Comparison of ENCODE assay signal across 8 mouse cellular contexts in the genomic region with DNA sequence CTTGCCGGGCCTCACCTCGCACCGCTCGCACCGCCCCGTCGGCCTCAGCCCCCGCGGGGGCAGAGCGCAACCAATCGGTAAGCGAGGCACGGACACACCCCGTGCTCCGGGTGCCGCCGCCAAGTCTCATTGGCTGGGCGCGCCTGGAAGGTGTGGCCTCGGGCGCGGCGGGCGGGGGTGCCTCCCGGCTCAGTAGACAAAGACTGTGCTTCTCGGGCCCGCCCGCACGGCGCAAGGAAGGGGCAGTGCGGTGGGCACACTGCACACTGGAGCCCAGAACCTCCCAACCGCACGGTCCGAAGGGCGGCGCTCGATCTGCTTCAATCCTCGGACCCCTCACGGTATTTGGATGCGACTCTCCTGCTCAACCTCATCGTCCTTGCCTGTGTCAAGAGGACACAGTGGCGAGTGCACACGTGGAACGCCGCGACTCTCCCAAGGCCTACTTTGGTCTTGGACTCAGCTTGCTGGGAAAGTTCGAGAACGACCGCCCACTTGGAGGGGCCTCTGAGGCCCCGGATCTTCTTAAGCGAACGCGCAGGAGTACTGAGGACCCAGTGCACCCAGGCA. TPM values are rescaled to one million over a fixed set of nuclear protein-coding genes. Genes with fewer than 3 reads are reported as not detected.
DNase-seq lines count a peak whose midpoint lies in the region; ATAC-seq and TF ChIP-seq lines count a peak whose summit lies in the region.

A gene (minus strand): TSS at position 44 of the 570 bp plus-strand sequence.
A gene (plus strand): TSS at position 207 of the 570 bp plus-strand sequence.

- H3K4me2 ChIP-seq in heart, embryonic 11.5 days: peak within 1 kb of the TSS; percentile 95
- peak within 1 kb of the TSS; percentile 97 for H3K4me2 ChIP-seq in kidney, embryonic 16.5 days (replicated peaks; ENCODE audit: low read depth, low read length)
- peak within 1 kb of the TSS; percentile 96 for H3K4me2 ChIP-seq in myocyte (ENCODE audit: low read depth)

- peaks cover 4% of the 10 kb centered on the region; the same call in 1 of the 2 replicates for H3K27me3 ChIP-seq in heart, embryonic 11.5 days (ENCODE audit: control insufficient read depth, insufficient read depth, low read length)
- no peaks in the 10 kb centered on the region for H3K27me3 ChIP-seq in kidney, embryonic 16.5 days (ENCODE audit: insufficient read depth, low read length)
- H3K27me3 ChIP-seq in liver, adult 2 months (ENCODE audit: control insufficient read depth, insufficient read depth, low read length): no peaks in the 10 kb centered on the region
- H3K27me3 ChIP-seq in myocyte (ENCODE audit: control insufficient read depth, insufficient read depth, insufficient read length): no peaks in the 10 kb centered on the region
- no peaks in the 10 kb centered on the region for H3K27me3 ChIP-seq in splenic B cell, adult 2 months (ENCODE audit: control insufficient read depth, insufficient read depth, low read length, poor library complexity, severe bottlenecking)

- TF ChIP-seq POLR2A in liver, adult 2 months (IDR thresholded peaks at IDR 0.05; ENCODE audit: extremely low read depth, insufficient read depth, low read length): peak; percentile 79
- TF ChIP-seq POLR2A in myocyte (IDR thresholded peaks at IDR 0.05; ENCODE audit: insufficient read length, low read depth): peak; percentile 90

- DNase-seq in B cell, adult 2 months: peak; percentile 92 to 93
- peak; percentile 99 for DNase-seq in brain, adult 2 months (ENCODE audit: low read depth, low spot score)
- peak; percentile 86 for DNase-seq in liver, adult 2 months (ENCODE audit: extremely low read depth, low read depth, low spot score)
- DNase-seq in splenic B cell, adult 2 months (ENCODE audit: low read depth, low spot score): peak; percentile 94

- no peaks in the 10 kb centered on the region for H3K9me3 ChIP-seq in heart, embryonic 11.5 days (replicated peaks; ENCODE audit: control insufficient read depth, low read length)
- H3K9me3 ChIP-seq in kidney, embryonic 16.5 days (ENCODE audit: low read length): no peaks in the 10 kb centered on the region

- peaks cover 3% of the 10 kb centered on the region; the same call in 1 of the 2 replicates for H3K36me3 ChIP-seq in heart, embryonic 11.5 days (ENCODE audit: control insufficient read depth, insufficient read depth, low read length)
- H3K36me3 ChIP-seq in kidney, embryonic 16.5 days (ENCODE audit: insufficient read depth, low read length): peaks cover 2% of the 10 kb centered on the region; the same call in 1 of the 2 replicates
- H3K36me3 ChIP-seq in liver, adult 2 months (ENCODE audit: control insufficient read depth, insufficient read depth, low read length): no peaks in the 10 kb centered on the region
- no peaks in the 10 kb centered on the region for H3K36me3 ChIP-seq in myocyte (ENCODE audit: control insufficient read depth, insufficient read depth)
- no peaks in the 10 kb centered on the region for H3K36me3 ChIP-seq in splenic B cell, adult 2 months (ENCODE audit: control insufficient read depth, insufficient read depth, low read length, poor library complexity, severe bottlenecking)

- peak within 1 kb of the TSS; percentile 39 for H3ac ChIP-seq in myocyte (ENCODE audit: control insufficient read depth, insufficient read length)

- TF ChIP-seq CTCF in liver, adult 2 months (IDR thresholded peaks at IDR 0.05; ENCODE audit: low read depth, low read length): no peak

- peaks cover 18% of the 10 kb centered on the region; the same call in 1 of the 2 replicates for H3K79me2 ChIP-seq in liver, adult 2 months (ENCODE audit: control insufficient read depth, insufficient read depth, low read length)
- H3K79me2 ChIP-seq in myocyte (ENCODE audit: control insufficient read depth, insufficient read depth): peaks cover 24% of the 10 kb centered on the region

- H3K4me1 ChIP-seq in heart, embryonic 11.5 days (ENCODE audit: control insufficient read depth, insufficient read depth, low read length): peaks cover 28% of the 10 kb centered on the region
- H3K4me1 ChIP-seq in kidney, embryonic 16.5 days (ENCODE audit: insufficient read depth, low read length): peaks cover 50% of the 10 kb centered on the region
- H3K4me1 ChIP-seq in liver, adult 2 months (ENCODE audit: control insufficient read depth, insufficient read depth, low read length): peaks cover 21% of the 10 kb centered on the region

- peak within 1 kb of the TSS; percentile 88 for H3K27ac ChIP-seq in heart, embryonic 11.5 days (ENCODE audit: low read depth, low read length)
- H3K27ac ChIP-seq in kidney, embryonic 16.5 days (ENCODE audit: low read length): peak within 1 kb of the TSS; percentile 88
- peak within 1 kb of the TSS; percentile 84 for H3K27ac ChIP-seq in liver, adult 2 months (replicated peaks; ENCODE audit: insufficient read depth, low read depth, low read length)

- H3K4me3 ChIP-seq in heart, embryonic 11.5 days (ENCODE audit: low read depth, low read length): peak within 1 kb of the TSS; percentile 66
- H3K4me3 ChIP-seq in kidney, embryonic 16.5 days (ENCODE audit: low read length): peak within 1 kb of the TSS; percentile 59
- H3K4me3 ChIP-seq in liver, adult 2 months (ENCODE audit: insufficient read depth, low read depth, low read length): peak within 1 kb of the TSS; percentile 81
- H3K4me3 ChIP-seq in myocyte: peak within 1 kb of the TSS; percentile 70

- H3K9ac ChIP-seq in heart, embryonic 11.5 days (ENCODE audit: low read depth, low read length): peak within 1 kb of the TSS; percentile 90
- H3K9ac ChIP-seq in kidney, embryonic 16.5 days (replicated peaks; ENCODE audit: low read length): peak within 1 kb of the TSS; percentile 91
- peak within 1 kb of the TSS; percentile 84 for H3K9ac ChIP-seq in liver, adult 2 months (ENCODE audit: low read depth, low read length)

- WGBS in heart, embryonic 11.5 days (ENCODE audit: insufficient replicate concordance): under 1% methylated on average over 53 of the region's 53 CpGs
- WGBS in kidney, embryonic 16.5 days: under 1% methylated on average over 52 of the region's 53 CpGs
- WGBS in liver, adult 2 months: under 1% methylated on average over 52 of the region's 53 CpGs

- ATAC-seq in erythroblast, adult 5-6 weeks (replicated peaks; ENCODE audit: low FRiP score, poor library complexity, severe bottlenecking): peak; percentile 98
- ATAC-seq in heart, embryonic 11.5 days (replicated peaks; ENCODE audit: insufficient number of reproducible peaks, low FRiP score, low TSS enrichment): peak; percentile 98
- peak; percentile 98 for ATAC-seq in kidney, embryonic 16.5 days (ENCODE audit: low FRiP score, low TSS enrichment)

TF ChIP-seq in myocyte, 11 proteins besides CTCF, POLR2A, EP300 and RAD21:
- TF ChIP-seq MYOD1 (IDR thresholded peaks at IDR 0.05; ENCODE audit: control insufficient read depth in 1 of 3, insufficient read length in 2 of 3, low read depth in 2 of 3): peak in 1 of 3 experiments; percentile 7
- TF ChIP-seq TCF3 (IDR thresholded peaks at IDR 0.05; ENCODE audit: insufficient read length, low read depth): no peak
- no peak for TF ChIP-seq TCF12 (IDR thresholded peaks at IDR 0.05; ENCODE audit: insufficient read depth, poor library complexity, severe bottlenecking)
- TF ChIP-seq POLR2AphosphoS2 (IDR thresholded peaks at IDR 0.05; ENCODE audit: insufficient read length, low read depth): peak; percentile 84
- TF ChIP-seq MYOG (IDR thresholded peaks at IDR 0.05; ENCODE audit: control insufficient read depth in 1 of 3, insufficient read depth in 1 of 3, insufficient read length in 2 of 3, low read depth in 2 of 3): peak in 1 of 3 experiments; percentile 13

RNA-seq across cellular contexts. Expression of the first gene that starts in this region (rescaled TPM):
- total RNA-seq in erythroblast, adult 5-6 weeks (2015; ENCODE audit: low replicate concordance): 0.84 and 1.7 TPM in 2 replicates
- total RNA-seq in erythroblast, adult 5-6 weeks (2017; ENCODE audit: low replicate concordance): not detected in 2 replicates
- 4.0 and 4.2 TPM in 2 replicates for polyA plus RNA-seq in heart, embryonic 11.5 days (2014; fragmentation: Nextera tagmentation; extraction: Ambion mirVana)
- polyA plus RNA-seq in kidney, embryonic 16.5 days (2015; fragmentation: Nextera tagmentation; extraction: Ambion mirVana): 8.5 and 9.1 TPM in 2 replicates
- 1.9 and 2.1 TPM in 2 replicates for total RNA-seq in liver, adult 2 months (2014; rRNA removed)
- polyA plus RNA-seq in liver, adult 2 months (2012; rRNA removed): 5.2 and 5.4 TPM in 2 replicates
- 20.9 TPM for polyA plus RNA-seq in myocyte (2012; fragmentation: generic; extraction: Trizol)

RNA-seq across cellular contexts. Expression of the second gene that starts in this region (rescaled TPM):
- 9.0 TPM in 1 of 2 replicates, not detected in the other for total RNA-seq in erythroblast, adult 5-6 weeks (2015; ENCODE audit: low replicate concordance)
- total RNA-seq in erythroblast, adult 5-6 weeks (2017; ENCODE audit: low replicate concordance): 2.0 and 2.8 TPM in 2 replicates
- polyA plus RNA-seq in heart, embryonic 11.5 days (2014; fragmentation: Nextera tagmentation; extraction: Ambion mirVana): 4.7 and 5.4 TPM in 2 replicates
- 9.9 and 12.0 TPM in 2 replicates for polyA plus RNA-seq in kidney, embryonic 16.5 days (2015; fragmentation: Nextera tagmentation; extraction: Ambion mirVana)
- 626 and 693 TPM in 2 replicates for total RNA-seq in liver, adult 2 months (2014; rRNA removed)
- polyA plus RNA-seq in liver, adult 2 months (2012; rRNA removed): 602 and 616 TPM in 2 replicates
- polyA plus RNA-seq in myocyte (2012; fragmentation: generic; extraction: Trizol): 3.6 TPM

Comparison
In these comparisons a context has a peak if more than half of its experiments do, and no peak if none do; other contexts are left out.
1. Peak in every context shown above with its lines: DNase-seq, ATAC-seq, H3K4me3 ChIP-seq and H3K27ac ChIP-seq.
2. RNA of the second gene that starts in this region (total RNA-seq): 626 to 693 TPM in liver, adult 2 months; 2.0 to 9.0 TPM in erythroblast, adult 5-6 weeks; every median in the first group is over 10 times any median in the second.
3. RNA of the second gene that starts in this region (polyA plus RNA-seq): 602 to 616 TPM in liver, adult 2 months; 9.9 to 12.0 TPM in kidney, embryonic 16.5 days, 4.7 to 5.4 TPM in heart, embryonic 11.5 days and 3.6 TPM in myocyte (single experiment); every median in the first group is over 10 times any median in the second.